Mouse (Mus musculus) stomach, embryonic 16.5 days (tissue): ENCODE data around the gene Vav2. TPM values are rescaled to one million over a fixed set of nuclear protein-coding genes. Genes with fewer than 3 reads are reported as not detected.

Experiments
- ATAC-seq: fragments of 200-750 bp; cut with Nextera tagmentation; 2 replicates; pipeline ENCODE4 v1.8.0; 2017; ENCODE audit warnings: moderate number of reproducible peaks, moderate TSS enrichment; ENCODE audit not compliant: insufficient read depth, low FRiP score
- H3K27ac ChIP-seq: fragments of 300-500 bp; sonication (generic); 2 replicates; pipeline ENCODE4 v1.5.1; 2014; ENCODE audit warnings: low read length
- H3K27me3 ChIP-seq: fragments of 300-500 bp; sonication (generic); 2 replicates; pipeline ENCODE4 v1.6.1; 2014; ENCODE audit warnings: low read length, control low read depth, mixed read lengths; ENCODE audit not compliant: control insufficient read depth, insufficient read depth
- H3K36me3 ChIP-seq: fragments of 300-500 bp; sonication (generic); 2 replicates; pipeline ENCODE4 v1.6.1; 2014; ENCODE audit warnings: low read length; ENCODE audit not compliant: control insufficient read depth, insufficient read depth
- H3K4me1 ChIP-seq: fragments of 300-500 bp; sonication (generic); 2 replicates; pipeline ENCODE4 v1.6.1; 2014; ENCODE audit warnings: low read length, control low read depth, mixed read lengths; ENCODE audit not compliant: control insufficient read depth, insufficient read depth
- H3K4me2 ChIP-seq: fragments of 300-500 bp; sonication (generic); 2 replicates; pipeline ENCODE4 v1.6.1; 2014; ENCODE audit warnings: low read depth, low read length, mixed read lengths
- H3K4me3 ChIP-seq: fragments of 300-500 bp; sonication (generic); replicated peaks from 2 replicates; pipeline ENCODE4 v1.5.1; 2014; ENCODE audit warnings: mild to moderate bottlenecking, low read length
- H3K9ac ChIP-seq: fragments of 300-500 bp; sonication (generic); 2 replicates; pipeline ENCODE4 v1.6.1; 2014; ENCODE audit warnings: low read length
- H3K9me3 ChIP-seq: fragments of 300-500 bp; sonication (generic); replicated peaks from 2 replicates; pipeline ENCODE4 v1.6.1; 2016; ENCODE audit warnings: low read length, control low read depth; ENCODE audit not compliant: control insufficient read depth
- WGBS: fragments of 180-500 bp; shearing (Covaris S2); extraction: QIAGEN DNeasy Blood & Tissue Kit; methylation state at CpG from one replicate; pipeline ENCODE4 v1.1.7; 2014; 5-methylcytosine and 5-hydroxymethylcytosine counted together
- polyA plus RNA-seq: library from polyadenylated mRNA; unstranded; fragments of >200 nt; fragmentation: Nextera tagmentation; extraction: Ambion mirVana; gene quantifications from 2 replicates; pipeline ENCODE4 v1.2.1, GENCODE M21; 2015

Gene Vav2
- polyA plus RNA-seq, 1 experiment from 2014 or later, result 6.8 TPM

DNA sequence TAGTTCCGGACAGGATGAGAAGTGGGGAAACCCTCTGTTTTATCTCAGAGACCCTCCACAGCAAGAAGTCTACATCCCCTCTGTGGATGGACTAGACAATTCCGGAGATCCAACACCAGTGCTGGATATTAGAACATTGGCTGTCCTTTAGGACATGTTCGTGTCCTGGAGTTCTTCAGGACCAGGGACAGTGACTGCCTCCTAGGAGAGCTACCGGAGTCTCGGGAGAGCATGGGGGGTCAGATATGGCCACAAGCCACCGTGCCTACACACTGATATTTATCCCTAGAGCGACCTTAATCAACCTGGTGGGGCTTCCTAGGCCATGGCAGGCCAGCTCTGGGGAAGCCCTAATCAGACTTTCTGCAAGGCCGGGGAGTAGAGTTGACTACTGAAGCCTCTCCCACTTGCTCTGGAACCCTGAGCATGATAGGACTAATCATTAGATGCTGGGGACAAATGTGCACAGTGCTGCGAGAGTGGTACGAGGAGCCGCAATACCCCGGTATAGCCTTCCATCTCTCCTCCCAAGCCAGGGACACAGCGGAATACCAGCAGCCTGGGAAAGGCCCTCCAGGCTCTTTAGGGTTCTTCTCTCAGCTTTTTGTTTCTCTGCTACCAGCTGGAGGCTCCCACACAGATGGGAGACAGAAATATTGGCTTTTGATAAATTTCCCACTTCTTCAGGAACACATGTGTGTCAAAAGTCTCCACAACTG is 125.9 kb downstream of the Vav2 start:
- no peaks in the 10 kb centered on the region for H3K9me3 ChIP-seq
- 76% methylated on average over 13 of the region's 13 CpGs for WGBS

DNA sequence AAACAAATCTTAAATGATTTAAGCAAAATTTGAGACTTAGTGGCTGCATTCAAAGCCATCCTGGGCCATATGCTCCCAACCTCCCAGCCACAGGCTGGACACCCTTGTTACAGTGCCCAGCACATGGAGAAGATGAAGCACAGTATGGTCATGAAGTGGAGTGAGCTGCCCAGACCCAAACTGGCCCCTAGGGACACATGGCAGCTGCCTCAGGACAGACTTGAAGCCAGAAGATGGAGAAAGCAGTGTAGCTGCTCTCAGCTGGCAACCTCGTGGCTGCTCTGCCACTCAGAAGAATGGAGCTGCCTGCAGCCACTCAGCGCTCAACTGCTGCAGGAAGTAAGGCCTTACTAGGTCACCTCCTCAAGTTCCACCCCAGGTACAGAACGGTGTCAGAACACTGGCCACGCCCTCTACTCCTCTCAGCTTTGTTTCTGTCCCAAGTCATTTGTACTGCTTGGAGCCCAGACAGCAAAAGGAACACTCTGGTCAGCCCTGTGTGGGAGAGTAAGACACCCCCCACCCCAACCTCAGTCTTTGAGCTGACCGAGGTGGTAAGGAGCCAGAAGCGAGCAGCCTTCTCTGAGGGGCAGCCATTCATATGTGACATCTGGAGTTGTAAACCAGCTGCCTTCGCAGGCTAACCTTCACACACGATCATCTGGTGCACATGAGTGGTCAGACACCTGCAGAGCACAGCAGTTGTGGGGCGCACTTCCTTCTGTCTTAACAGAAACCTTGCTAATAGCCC is 130.0 kb downstream of the Vav2 start:
- ATAC-seq, result no peak
- no peak overlapping the region for H3K9ac ChIP-seq
- H3K4me3 ChIP-seq, result no peak overlapping the region
- H3K27me3 ChIP-seq, result no peaks in the 10 kb centered on the region
- H3K36me3 ChIP-seq, result 0 out of 2 replicates have a peak, but pooled peaks cover 2% of the 10 kb centered on the region
- no peak overlapping the region for H3K4me2 ChIP-seq
- WGBS, result 67% methylated on average over 9 of the region's 9 CpGs
- no peak overlapping the region for H3K27ac ChIP-seq
- H3K9me3 ChIP-seq, result no peaks in the 10 kb centered on the region
- peaks cover 6% of the 10 kb centered on the region; the same call in 1 of the 2 replicates for H3K4me1 ChIP-seq

More for the DNA sequence above, 125.9 kb downstream of the Vav2 start:
- no peak overlapping the region for H3K9ac ChIP-seq
- ATAC-seq, result no peak
- no peaks in the 10 kb centered on the region for H3K27me3 ChIP-seq
- H3K36me3 ChIP-seq, result 0 out of 2 replicates have a peak, but pooled peaks cover 2% of the 10 kb centered on the region
- H3K4me3 ChIP-seq, result no peak overlapping the region
- H3K27ac ChIP-seq, result 0 out of 2 replicates have a peak overlapping the region, but pooled peaks have one; percentile 29
- H3K4me1 ChIP-seq, result peaks cover 19% of the 10 kb centered on the region
- no peak overlapping the region for H3K4me2 ChIP-seq

GRCm38 (mm10) chr2:27294777-27295176 is 132.1 kb downstream of the Vav2 start:
- Histone ChIP-seq H3K4me3 (no peak overlapping the region), H3K27ac (no peak overlapping the region), H3K9ac (no peak overlapping the region), H3K9me3 (no peaks in the 10 kb centered on the region), H3K4me2 (no peak overlapping the region), H3K27me3 (no peaks in the 10 kb centered on the region), H3K36me3 (0 out of 2 replicates have a peak, but pooled peaks cover 2% of the 10 kb centered on the region), H3K4me1 (no peaks in the 10 kb centered on the region)
- ATAC-seq, result no peak
- WGBS, result 95% methylated on average over 3 of the region's 3 CpGs

DNA sequence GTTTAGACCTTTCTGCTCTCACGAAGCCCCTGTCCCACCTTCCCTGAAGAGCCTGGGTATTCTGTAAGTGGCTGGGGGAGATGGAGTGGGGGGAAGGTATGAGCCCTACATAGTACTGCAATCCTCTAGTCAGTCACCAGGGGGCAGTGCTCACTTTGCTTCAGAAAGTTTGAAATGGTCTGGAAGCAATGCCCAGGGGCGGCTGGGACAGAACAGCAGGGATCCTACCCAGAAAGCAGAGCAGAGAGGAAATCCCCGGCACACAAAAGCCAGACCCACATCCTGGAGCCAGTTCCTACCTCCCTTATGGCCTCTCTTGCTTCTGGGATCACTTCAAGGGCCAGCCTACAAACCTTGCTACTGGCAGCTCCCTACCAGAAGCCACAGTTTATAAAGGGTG is 137.8 kb downstream of the Vav2 start:
- Histone ChIP-seq H3K9me3 (no peaks in the 10 kb centered on the region), H3K9ac (peak overlapping the region; percentile 28; the same call in 1 of the 2 replicates), H3K4me3 (no peak overlapping the region), H3K4me2 (no peak overlapping the region), H3K27ac (peak overlapping the region; percentile 32), H3K27me3 (no peaks in the 10 kb centered on the region), H3K36me3 (no peaks in the 10 kb centered on the region; the same call in 1 of the 2 replicates), H3K4me1 (peaks cover 6% of the 10 kb centered on the region)
- 16% methylated on average over 3 of the region's 3 CpGs for WGBS
- peak; percentile 41; the same call in 1 of the 2 replicates for ATAC-seq

GRCm38 (mm10) chr2:27286971-27287710 is 139.7 kb downstream of the Vav2 start:
- Histone ChIP-seq H3K27ac (peak overlapping the region; percentile 10; the same call in 1 of the 2 replicates), H3K9ac (0 out of 2 replicates have a peak overlapping the region, but pooled peaks have one; percentile 11), H3K4me2 (no peak overlapping the region), H3K36me3 (no peaks in the 10 kb centered on the region; the same call in 1 of the 2 replicates), H3K4me3 (no peak overlapping the region), H3K4me1 (peaks cover 6% of the 10 kb centered on the region), H3K9me3 (no peaks in the 10 kb centered on the region), H3K27me3 (no peaks in the 10 kb centered on the region)
- ATAC-seq, result no peak
- 75% methylated on average over 7 of the region's 7 CpGs for WGBS

GRCm38 (mm10) chr2:27284441-27284840 is 142.4 kb downstream of the Vav2 start:
- 52% methylated on average over 7 of the region's 7 CpGs for WGBS

DNA sequence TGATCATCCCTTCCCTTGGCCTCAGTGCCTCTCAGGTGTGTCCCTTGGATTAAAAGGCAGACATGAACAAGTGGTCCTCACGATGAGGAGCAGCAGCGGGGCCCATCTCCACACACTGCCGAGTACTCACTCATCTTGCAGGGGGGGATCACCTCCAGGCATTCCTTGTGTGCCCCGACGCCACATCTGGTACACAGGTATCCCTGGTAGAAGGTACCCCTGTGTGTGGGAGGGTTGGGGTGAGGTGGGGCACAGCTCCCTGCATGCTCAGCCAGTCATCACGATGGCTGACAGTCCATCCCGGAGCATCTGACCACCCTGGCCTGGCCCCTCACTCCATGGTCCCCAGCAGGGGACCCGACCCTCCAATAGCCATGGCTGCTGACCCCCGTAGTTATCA is 145.1 kb downstream of the Vav2 start:
- Histone ChIP-seq H3K27me3 (no peaks in the 10 kb centered on the region), H3K4me2 (no peak overlapping the region), H3K4me1 (no peaks in the 10 kb centered on the region), H3K36me3 (peaks cover 2% of the 10 kb centered on the region; the same call in 1 of the 2 replicates), H3K9ac (no peak overlapping the region), H3K9me3 (no peaks in the 10 kb centered on the region), H3K27ac (no peak overlapping the region), H3K4me3 (no peak overlapping the region)
- 89% methylated on average over 9 of the region's 9 CpGs for WGBS
- ATAC-seq, result no peak

More at GRCm38 (mm10) chr2:27284441-27284840, 142.4 kb downstream of the Vav2 start:
- Histone ChIP-seq H3K4me3 (no peak overlapping the region), H3K27ac (no peak overlapping the region), H3K4me1 (peaks cover 4% of the 10 kb centered on the region), H3K9me3 (no peaks in the 10 kb centered on the region), H3K9ac (no peak overlapping the region), H3K27me3 (no peaks in the 10 kb centered on the region), H3K36me3 (no peaks in the 10 kb centered on the region; the same call in 1 of the 2 replicates), H3K4me2 (no peak overlapping the region)
- ATAC-seq, result no peak

DNA sequence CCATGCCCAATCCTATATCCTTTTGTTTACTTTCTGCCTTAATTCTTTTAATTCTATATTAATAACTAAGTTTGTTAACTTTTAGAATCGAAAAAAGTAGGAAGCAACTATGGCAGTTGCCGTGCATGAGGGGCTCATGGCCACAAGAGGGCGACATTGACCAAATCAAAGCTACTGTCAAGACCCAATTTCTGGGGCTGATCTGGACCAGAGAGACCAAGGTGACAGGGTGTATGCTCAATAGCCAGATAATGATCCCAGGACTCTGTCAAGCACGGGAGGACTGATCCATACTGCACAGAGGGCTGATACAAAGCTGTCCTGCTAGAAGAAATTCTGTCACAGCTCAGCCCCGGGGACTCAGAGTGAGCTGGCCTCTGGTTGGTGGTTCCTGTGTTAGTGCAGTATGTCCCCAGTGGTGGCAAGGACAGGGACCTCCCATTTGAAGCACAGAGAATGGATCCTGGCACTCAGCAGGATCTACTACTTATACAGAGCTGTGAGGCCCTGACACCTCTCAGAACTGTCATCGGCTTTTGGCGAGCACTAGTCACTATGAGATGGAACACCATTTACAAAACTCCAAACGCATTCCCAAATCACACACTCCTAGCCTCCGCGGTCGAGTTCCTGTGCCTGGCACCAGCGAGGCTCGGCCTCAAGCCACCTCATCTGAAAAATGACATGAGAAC is 145.8 kb downstream of the Vav2 start:
- H3K27me3 ChIP-seq, result no peaks in the 10 kb centered on the region
- H3K4me3 ChIP-seq, result no peak overlapping the region
- no peak overlapping the region for H3K27ac ChIP-seq
- no peak for ATAC-seq
- H3K9me3 ChIP-seq, result no peaks in the 10 kb centered on the region
- no peaks in the 10 kb centered on the region for H3K4me1 ChIP-seq
- no peak overlapping the region for H3K9ac ChIP-seq
- WGBS, result 66% methylated on average over 13 of the region's 13 CpGs
- peaks cover 2% of the 10 kb centered on the region; the same call in 1 of the 2 replicates for H3K36me3 ChIP-seq
- no peak overlapping the region for H3K4me2 ChIP-seq
